Mouse (Mus musculus) heart, embryonic 10.5 days (tissue): ENCODE results near the gene Ctdspl. TPM values are rescaled to one million over a fixed set of nuclear protein-coding genes. Genes with fewer than 3 reads are reported as not detected.

ENCODE experiments used
- DNase-seq: peaks from one replicate; pipeline ENCODE4 v3.0.0-alpha.2; 2017; ENCODE audit warnings: low spot score
- H3K27ac ChIP-seq: fragments of 300-500 bp; sonication (generic); 2 replicates; pipeline ENCODE4 v1.5.1; 2016; ENCODE audit warnings: mild to moderate bottlenecking
- H3K27me3 ChIP-seq: fragments of 300-500 bp; sonication (generic); 2 replicates; pipeline ENCODE4 v1.6.1; 2016; ENCODE audit warnings: mild to moderate bottlenecking; ENCODE audit not compliant: poor library complexity, insufficient read depth, severe bottlenecking
- H3K36me3 ChIP-seq: fragments of 300-500 bp; sonication (generic); 2 replicates; pipeline ENCODE4 v1.6.1; 2016; ENCODE audit warnings: mild to moderate bottlenecking, moderate library complexity
- H3K4me1 ChIP-seq: fragments of 300-500 bp; sonication (generic); 2 replicates; pipeline ENCODE4 v1.6.1; 2016; ENCODE audit warnings: mild to moderate bottlenecking
- H3K4me3 ChIP-seq: fragments of 300-500 bp; sonication (generic); 2 replicates; pipeline ENCODE4 v1.5.1; 2016; ENCODE audit warnings: mild to moderate bottlenecking, moderate library complexity
- H3K9me3 ChIP-seq: fragments of 300-500 bp; sonication (generic); 2 replicates; pipeline ENCODE4 v1.6.1; 2016; ENCODE audit warnings: mild to moderate bottlenecking, moderate library complexity
- WGBS: fragments of 180-500 bp; shearing (Covaris S2); methylation state at CpG from one replicate; pipeline ENCODE4 v1.1.7; 2016; 5-methylcytosine and 5-hydroxymethylcytosine counted together
- polyA plus RNA-seq: library from polyadenylated mRNA; unstranded; fragments of >200 nt; fragmentation: Nextera tagmentation; extraction: Ambion mirVana; gene quantifications from 2 replicates; pipeline ENCODE4 v1.2.1, GENCODE M21; 2016

Gene Ctdspl
- 8.8 and 10.2 TPM in 2 replicates for polyA plus RNA-seq

DNA sequence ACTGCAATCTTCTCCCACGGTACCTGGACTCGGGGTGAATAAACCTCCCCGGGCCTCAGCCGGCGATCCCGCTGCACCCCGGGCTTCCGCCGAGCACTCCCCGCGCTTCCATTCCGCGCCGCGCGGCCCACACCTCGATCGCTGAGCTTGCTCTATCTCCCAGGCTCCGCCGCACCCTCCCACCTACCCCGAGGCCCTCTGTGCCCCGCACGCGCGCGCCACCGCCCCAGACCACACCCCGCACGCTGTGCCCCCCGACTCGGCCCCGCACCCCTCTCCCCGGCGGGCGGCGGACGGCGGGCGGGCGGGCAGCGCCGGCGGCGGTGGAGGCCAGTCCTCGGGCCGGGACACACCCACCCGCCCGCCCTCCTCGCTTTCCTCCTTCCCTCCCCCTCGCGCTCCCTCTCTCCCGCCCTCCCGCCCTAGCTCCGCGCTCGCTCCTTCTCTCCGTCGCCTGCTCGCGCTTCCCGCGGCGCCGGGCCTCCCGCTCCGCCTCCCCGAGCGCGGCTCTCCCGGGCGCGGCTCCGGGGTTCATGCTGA is at the start of gene Ctdspl:
TSS of gene Ctdspl (plus strand) at position 343 of the 540 bp plus-strand sequence.
- peak within 1 kb of the TSS; percentile 95 for H3K27ac ChIP-seq
- WGBS = under 1% methylated on average over 51 of the region's 73 CpGs
- H3K9me3 ChIP-seq = no peaks in the 10 kb centered on the region
- H3K27me3 ChIP-seq = no peaks in the 10 kb centered on the region
- H3K4me1 ChIP-seq = peaks cover 48% of the 10 kb centered on the region
- DNase-seq = peak; percentile 84
- H3K36me3 ChIP-seq = 0 out of 2 replicates have a peak, but pooled peaks cover 9% of the 10 kb centered on the region
- H3K4me3 ChIP-seq = peak within 1 kb of the TSS; percentile 81

DNA sequence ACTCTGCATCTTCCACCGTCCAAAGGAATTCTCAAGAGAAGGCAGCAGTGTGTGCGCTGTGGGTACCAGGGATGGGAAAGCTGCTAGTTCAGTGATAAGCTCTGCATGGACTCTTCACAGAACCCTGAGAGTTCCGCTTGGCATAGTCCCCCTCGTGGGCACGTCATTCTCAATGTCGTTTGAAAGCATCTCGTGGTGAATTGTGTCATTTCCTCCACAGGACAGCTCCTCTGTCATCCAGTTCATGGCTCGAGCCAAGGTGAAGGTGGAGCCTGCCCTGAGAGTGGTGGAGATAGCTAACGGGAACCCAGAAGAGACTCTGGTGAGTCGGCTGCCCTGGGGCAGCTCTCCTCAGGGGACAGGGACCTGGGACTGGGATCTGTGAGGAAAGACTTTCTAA is 49.4 kb upstream of the Ctdspl start:
- Histone ChIP-seq H3K27me3 (no peaks in the 10 kb centered on the region), H3K4me3 (no peak overlapping the region), H3K4me1 (peaks cover 26% of the 10 kb centered on the region), H3K27ac (peak overlapping the region; percentile 65; the same call in 1 of the 2 replicates), H3K9me3 (no peaks in the 10 kb centered on the region; the same call in 1 of the 2 replicates), H3K36me3 (peaks cover 26% of the 10 kb centered on the region)
- no peak for DNase-seq
- 70% methylated on average over 10 of the region's 10 CpGs for WGBS

DNA sequence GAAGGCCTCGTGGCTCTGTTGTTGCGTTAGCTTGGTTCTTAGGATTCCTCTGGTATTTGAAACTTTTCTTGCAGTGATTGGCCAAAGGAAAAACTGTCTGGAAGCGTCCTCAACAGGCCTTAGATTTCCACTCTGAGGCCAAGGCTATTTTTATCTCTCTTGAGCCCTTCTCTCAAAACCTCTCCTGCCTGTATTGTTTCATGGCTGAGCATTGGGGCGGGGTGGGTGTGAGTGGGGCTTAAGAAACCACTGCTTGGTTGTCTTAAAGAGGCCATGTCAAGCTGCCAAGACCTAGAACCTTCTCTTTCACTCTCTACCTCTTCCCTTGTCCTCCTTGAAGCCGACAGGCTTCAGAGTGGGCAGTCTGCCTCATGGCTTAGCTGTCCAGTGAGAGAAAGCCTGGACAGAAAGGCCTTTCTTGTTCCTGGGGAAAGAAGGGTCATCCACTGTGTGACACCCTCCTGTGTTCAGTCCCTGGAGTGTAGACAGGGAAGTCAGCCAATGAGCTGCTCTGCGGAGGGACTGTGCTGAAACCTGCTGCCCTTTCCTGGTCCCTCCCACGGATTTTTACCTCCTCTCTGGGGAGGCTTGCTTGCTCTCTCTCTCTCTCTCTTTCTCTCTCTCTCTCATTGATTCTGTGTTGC is 48.8 kb upstream of the Ctdspl start:
- Histone ChIP-seq H3K4me1 (peaks cover 26% of the 10 kb centered on the region), H3K4me3 (no peak overlapping the region), H3K27me3 (no peaks in the 10 kb centered on the region), H3K9me3 (no peaks in the 10 kb centered on the region; the same call in 1 of the 2 replicates), H3K27ac (peak overlapping the region; percentile 65; the same call in 1 of the 2 replicates), H3K36me3 (peaks cover 20% of the 10 kb centered on the region)
- DNase-seq = no peak
- WGBS = 59% methylated on average over 7 of the region's 7 CpGs

DNA sequence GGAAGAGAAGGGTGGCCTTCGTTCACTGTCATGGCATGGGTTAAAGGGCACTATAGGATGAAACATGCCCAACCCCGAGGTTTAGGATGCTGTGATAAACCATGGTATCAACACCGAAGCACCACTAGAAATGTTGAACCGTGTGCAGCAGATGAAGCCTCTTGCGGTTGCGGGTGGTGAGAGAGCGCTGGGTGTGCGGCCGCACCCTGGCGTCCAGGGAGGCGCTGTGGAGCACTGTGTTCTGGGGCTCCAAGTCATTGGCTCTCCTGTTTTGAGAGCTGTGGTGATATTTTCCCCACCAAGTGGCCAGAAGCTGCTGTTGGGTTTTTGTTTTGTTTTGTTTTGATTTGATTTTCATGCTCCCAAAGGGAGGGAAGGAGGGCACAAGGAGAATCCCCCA is 47.7 kb upstream of the Ctdspl start:
- 83% methylated on average over 11 of the region's 11 CpGs for WGBS
- H3K4me1 ChIP-seq = peaks cover 26% of the 10 kb centered on the region
- peaks cover 16% of the 10 kb centered on the region for H3K36me3 ChIP-seq

DNA sequence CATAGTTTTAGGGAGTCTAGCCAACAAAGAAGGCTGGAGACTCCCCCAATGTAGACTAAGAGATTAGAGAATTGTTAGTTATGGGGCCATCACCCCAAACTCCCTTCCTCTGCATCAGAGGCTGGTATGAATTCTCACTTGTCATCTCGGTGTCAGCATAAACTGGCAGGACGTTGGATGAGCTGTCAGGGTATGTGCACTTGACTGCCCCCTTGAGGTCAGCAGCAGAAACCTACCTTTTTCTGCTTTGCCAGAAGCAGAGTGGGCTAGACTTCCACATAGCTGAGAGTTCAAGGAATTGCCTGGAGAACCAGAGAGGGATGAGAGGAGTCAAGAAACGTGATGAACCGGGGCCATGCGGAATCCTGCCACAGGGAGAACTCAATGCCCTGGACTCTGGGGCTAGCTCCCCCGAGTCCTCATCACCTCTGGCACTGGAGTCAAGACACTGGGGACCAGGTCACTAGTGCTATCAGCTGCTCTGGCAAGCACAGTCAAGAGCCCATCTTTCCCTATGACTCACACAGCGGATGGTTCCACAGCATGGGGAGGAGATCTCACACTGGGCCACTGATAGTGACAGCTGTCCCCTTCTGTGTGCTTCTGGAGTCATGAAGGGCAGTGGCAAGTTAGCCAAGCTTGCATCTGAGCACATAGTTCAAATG is 44.8 kb upstream of the Ctdspl start:
- 65% methylated on average over 7 of the region's 7 CpGs for WGBS
- Histone ChIP-seq H3K4me3 (no peak overlapping the region), H3K27ac (no peak overlapping the region), H3K4me1 (peaks cover 17% of the 10 kb centered on the region), H3K27me3 (no peaks in the 10 kb centered on the region), H3K36me3 (peaks cover 9% of the 10 kb centered on the region; the same call in 1 of the 2 replicates), H3K9me3 (no peaks in the 10 kb centered on the region)
- DNase-seq = no peak

More for the DNA sequence above, 47.7 kb upstream of the Ctdspl start:
- Histone ChIP-seq H3K9me3 (no peaks in the 10 kb centered on the region; the same call in 1 of the 2 replicates), H3K27me3 (no peaks in the 10 kb centered on the region), H3K4me3 (no peak overlapping the region), H3K27ac (no peak overlapping the region)
- no peak for DNase-seq

DNA sequence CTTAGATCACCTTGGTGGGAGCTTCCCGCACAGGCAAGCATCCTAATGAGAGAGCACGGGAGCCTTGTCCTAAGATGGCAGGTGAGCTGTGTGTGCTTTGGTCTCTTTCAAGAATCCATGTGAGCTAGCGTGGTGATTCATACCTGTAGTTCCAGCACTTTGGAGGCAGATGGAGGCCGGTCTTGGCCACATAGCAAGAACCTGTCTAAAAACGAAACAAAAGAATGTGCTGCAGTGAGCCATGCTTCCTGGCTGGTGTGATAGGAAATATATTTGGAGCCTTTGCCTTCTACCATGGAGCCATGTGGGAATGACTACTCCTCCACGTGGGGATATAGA is 44.3 kb upstream of the Ctdspl start:
- DNase-seq = no peak
- no peak overlapping the region for H3K4me3 ChIP-seq
- H3K9me3 ChIP-seq = no peaks in the 10 kb centered on the region
- no peak overlapping the region for H3K27ac ChIP-seq
- peaks cover 8% of the 10 kb centered on the region; the same call in 1 of the 2 replicates for H3K36me3 ChIP-seq
- H3K27me3 ChIP-seq = no peaks in the 10 kb centered on the region
- H3K4me1 ChIP-seq = peaks cover 13% of the 10 kb centered on the region
- 87% methylated on average over 6 of the region's 6 CpGs for WGBS

DNA sequence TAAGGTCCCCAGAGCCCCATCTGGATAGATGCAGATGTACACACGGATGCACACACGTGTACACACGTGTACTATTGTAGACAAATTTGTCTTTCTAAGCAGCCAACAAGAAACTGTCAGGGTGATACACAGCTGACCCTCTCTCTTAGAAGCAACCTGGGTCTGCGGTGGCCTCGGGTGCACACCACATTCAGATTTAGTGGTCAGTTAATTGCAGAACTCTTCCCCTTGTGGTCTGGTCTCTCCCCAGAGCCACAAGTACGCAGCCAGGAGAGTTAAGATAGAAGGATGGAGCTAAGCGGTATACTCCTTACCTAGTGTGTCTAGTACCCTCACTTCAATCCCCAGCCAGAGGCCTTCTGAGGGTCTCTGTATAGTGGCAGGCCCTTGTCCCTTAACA is 43.1 kb upstream of the Ctdspl start:
- Histone ChIP-seq H3K36me3 (peaks cover 11% of the 10 kb centered on the region; the same call in 1 of the 2 replicates), H3K27ac (no peak overlapping the region), H3K4me1 (peaks cover 4% of the 10 kb centered on the region; the same call in 1 of the 2 replicates), H3K9me3 (no peaks in the 10 kb centered on the region), H3K27me3 (no peaks in the 10 kb centered on the region), H3K4me3 (no peak overlapping the region)
- 91% methylated on average over 7 of the region's 7 CpGs for WGBS
- DNase-seq = no peak

DNA sequence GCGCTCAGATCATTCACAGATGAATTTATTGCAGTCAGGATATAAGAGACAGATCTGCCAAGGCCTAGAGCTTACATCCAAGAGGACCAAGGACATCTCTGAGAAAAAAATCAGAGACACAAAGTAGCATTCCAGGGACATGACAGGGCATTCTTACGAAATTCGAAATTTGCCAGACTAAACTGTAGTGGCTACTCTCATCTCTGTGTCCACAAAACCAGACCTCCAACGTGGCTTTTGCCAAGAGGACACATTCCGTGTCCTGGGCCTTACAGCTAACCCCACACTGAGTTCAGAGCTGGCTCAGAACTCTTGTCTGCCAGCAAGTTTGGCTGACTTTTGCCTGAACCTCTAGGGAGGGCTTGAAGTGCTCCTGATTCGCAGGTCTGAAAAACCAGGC is 40.5 kb upstream of the Ctdspl start:
- no peak for DNase-seq
- Histone ChIP-seq H3K4me1 (peaks cover 11% of the 10 kb centered on the region; the same call in 1 of the 2 replicates), H3K9me3 (no peaks in the 10 kb centered on the region), H3K27me3 (no peaks in the 10 kb centered on the region), H3K4me3 (no peak overlapping the region), H3K36me3 (peaks cover 6% of the 10 kb centered on the region; the same call in 1 of the 2 replicates), H3K27ac (no peak overlapping the region)
- 76% methylated on average over 6 of the region's 6 CpGs for WGBS

DNA sequence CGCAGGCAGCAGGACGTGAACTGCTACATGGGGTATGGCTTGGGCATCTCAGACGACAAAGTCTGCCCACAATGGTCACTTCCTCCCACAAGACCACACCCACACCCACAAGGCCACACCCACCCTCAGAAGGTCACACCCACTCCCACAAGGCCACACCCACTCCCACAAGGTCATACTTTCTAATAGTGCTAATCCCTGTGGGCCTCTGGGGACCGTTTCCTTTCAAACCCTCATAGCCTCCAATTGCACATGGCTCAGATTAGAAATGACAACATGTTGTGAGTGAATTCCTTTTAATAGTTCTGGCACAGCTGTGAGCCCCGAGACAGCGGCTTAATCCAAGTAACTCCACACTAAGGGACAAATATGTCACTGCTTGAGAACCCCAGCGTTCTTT is 39.1 kb upstream of the Ctdspl start:
- WGBS = 94% methylated on average over 7 of the region's 7 CpGs
- DNase-seq = no peak

DNA sequence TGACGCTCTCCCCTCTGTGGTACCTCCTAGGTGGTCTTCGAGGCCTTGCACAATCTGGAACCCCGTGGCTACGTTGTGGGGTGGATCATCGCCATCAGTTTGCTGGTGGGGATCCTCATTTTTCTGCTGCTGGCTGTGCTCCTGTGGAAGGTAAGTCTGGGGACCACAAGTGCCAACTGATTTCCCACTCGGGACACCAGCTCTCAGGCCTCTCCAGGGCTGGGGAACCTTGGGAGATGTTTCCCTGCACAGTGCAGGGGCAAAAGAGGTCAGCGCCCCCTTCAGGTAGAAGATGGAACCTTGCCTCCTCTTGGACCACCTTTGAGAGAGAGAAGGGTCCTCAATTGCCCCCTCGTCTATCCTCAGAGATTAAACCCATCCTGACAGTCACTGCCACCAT is 38.5 kb upstream of the Ctdspl start:
- Histone ChIP-seq H3K36me3 (peaks cover 6% of the 10 kb centered on the region; the same call in 1 of the 2 replicates), H3K4me3 (no peak overlapping the region), H3K9me3 (no peaks in the 10 kb centered on the region), H3K27me3 (no peaks in the 10 kb centered on the region), H3K4me1 (peaks cover 15% of the 10 kb centered on the region; the same call in 1 of the 2 replicates), H3K27ac (no peak overlapping the region)
- no peak for DNase-seq
- WGBS = 86% methylated on average over 8 of the region's 8 CpGs

More for the DNA sequence above, 39.1 kb upstream of the Ctdspl start:
- H3K4me1 ChIP-seq = peaks cover 15% of the 10 kb centered on the region; the same call in 1 of the 2 replicates
- H3K4me3 ChIP-seq = no peak overlapping the region
- H3K27me3 ChIP-seq = no peaks in the 10 kb centered on the region
- no peaks in the 10 kb centered on the region for H3K9me3 ChIP-seq
- peaks cover 6% of the 10 kb centered on the region; the same call in 1 of the 2 replicates for H3K36me3 ChIP-seq
- no peak overlapping the region for H3K27ac ChIP-seq

DNA sequence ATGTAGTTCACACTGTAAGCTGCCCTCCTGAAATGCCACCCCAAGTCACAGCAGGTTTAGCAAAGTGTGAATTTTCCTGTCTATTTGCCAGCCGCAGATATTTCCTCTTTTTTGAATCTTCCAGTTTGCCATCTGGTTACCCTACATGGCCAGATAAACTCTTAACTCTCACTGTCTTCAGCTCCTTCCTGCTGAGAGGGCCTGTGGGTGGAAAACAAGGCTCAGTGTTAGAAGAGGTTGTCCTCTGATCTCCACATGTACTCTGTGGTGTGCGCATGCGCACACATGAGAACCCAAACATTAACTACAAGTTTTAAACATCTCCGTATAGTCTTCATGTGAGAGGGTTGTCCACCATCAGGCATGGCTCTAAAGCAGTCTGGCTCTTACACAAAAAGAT is 36.1 kb upstream of the Ctdspl start:
- Histone ChIP-seq H3K27me3 (no peaks in the 10 kb centered on the region), H3K9me3 (no peaks in the 10 kb centered on the region), H3K36me3 (peaks cover 14% of the 10 kb centered on the region; the same call in 1 of the 2 replicates), H3K27ac (no peak overlapping the region), H3K4me1 (peaks cover 15% of the 10 kb centered on the region; the same call in 1 of the 2 replicates), H3K4me3 (no peak overlapping the region)
- DNase-seq = no peak
- WGBS = 86% methylated on average over 4 of the region's 4 CpGs

DNA sequence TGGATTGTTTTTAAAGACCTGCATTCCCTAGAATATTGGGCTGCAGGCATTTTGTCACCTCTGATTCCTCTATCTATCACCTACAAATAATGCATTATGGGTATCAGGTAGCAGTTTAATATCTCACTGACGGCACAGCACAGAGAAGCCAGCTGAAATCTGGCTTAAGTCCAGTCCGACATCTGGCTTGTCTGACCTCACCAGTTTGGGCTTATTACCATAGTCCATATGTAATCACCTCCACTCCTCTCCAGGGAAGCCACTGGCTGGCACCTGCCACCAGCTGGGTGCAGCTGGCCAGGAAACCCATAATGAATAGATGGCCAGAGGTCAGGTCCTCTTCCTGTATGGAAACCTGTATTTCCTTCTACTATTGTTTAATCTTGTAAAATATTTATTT is 35.6 kb upstream of the Ctdspl start:
- no peak overlapping the region for H3K27ac ChIP-seq
- DNase-seq = no peak
- no peaks in the 10 kb centered on the region for H3K27me3 ChIP-seq
- peaks cover 15% of the 10 kb centered on the region; the same call in 1 of the 2 replicates for H3K4me1 ChIP-seq
- no peak overlapping the region for H3K4me3 ChIP-seq
- H3K9me3 ChIP-seq = no peaks in the 10 kb centered on the region
- H3K36me3 ChIP-seq = peaks cover 14% of the 10 kb centered on the region; the same call in 1 of the 2 replicates
- 58% methylated on average over 2 of the region's 2 CpGs for WGBS

DNA sequence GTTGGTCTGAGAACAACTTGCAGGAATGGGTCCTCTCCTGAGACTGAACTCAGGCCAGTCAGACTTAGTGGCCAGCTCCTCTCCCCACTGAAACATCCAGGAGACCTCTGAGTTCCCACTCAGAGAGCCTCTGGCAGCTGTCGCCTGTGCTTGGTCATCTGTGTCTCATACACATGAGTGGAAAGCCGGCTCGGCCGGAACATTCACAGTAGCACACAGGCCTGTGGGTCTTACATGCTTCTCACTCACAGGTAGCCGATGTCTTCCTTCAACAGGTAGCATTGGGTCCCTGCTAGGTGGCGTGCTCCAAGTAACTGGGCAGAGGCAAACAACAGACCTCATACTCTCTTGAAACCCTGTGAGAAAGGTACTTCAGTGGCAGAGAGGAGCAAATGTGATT is 35.2 kb upstream of the Ctdspl start:
- H3K27me3 ChIP-seq = no peaks in the 10 kb centered on the region
- peaks cover 15% of the 10 kb centered on the region; the same call in 1 of the 2 replicates for H3K4me1 ChIP-seq
- WGBS = 87% methylated on average over 6 of the region's 6 CpGs
- peaks cover 14% of the 10 kb centered on the region; the same call in 1 of the 2 replicates for H3K36me3 ChIP-seq
- 0 out of 2 replicates have a peak overlapping the region, but pooled peaks have one; percentile 32 for H3K27ac ChIP-seq
- H3K9me3 ChIP-seq = no peaks in the 10 kb centered on the region
- no peak for DNase-seq
- H3K4me3 ChIP-seq = no peak overlapping the region
